Mouse (Mus musculus): ENCODE measurements around the gene Gm20683. TPM values are rescaled to one million over a fixed set of nuclear protein-coding genes. Genes with fewer than 3 reads are reported as not detected.

Gm20683 gene
- total RNA-seq, 2 experiments from 2014 or later = 1.2 to 3.3 TPM

DNA sequence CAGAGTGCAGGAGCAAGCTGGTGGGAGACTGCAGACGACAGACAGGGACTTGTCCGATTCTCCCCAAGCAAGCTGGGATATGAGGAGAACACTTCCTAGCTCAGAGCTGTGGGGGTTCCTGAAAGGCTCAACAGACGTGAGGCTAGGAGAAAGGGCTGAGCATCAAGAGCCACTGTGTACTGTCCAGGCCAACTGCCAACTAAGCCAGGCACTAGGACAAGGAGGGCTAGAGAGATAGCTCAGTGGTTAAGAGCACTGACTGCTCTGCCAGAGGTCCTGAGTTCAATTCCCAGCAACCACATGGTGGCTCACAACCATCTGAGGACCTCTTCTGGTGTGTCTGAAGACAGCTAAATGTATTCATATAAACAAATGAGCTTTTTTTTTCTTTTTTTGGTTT, 946 bp upstream of the Gm20683 start:
- DNase-seq = no peak

- DNase-seq = no peak
These were observed 1.0 kb downstream of the Gm20683 start for GRCm38 (mm10) chr17:25840519-25840918.

DNA sequence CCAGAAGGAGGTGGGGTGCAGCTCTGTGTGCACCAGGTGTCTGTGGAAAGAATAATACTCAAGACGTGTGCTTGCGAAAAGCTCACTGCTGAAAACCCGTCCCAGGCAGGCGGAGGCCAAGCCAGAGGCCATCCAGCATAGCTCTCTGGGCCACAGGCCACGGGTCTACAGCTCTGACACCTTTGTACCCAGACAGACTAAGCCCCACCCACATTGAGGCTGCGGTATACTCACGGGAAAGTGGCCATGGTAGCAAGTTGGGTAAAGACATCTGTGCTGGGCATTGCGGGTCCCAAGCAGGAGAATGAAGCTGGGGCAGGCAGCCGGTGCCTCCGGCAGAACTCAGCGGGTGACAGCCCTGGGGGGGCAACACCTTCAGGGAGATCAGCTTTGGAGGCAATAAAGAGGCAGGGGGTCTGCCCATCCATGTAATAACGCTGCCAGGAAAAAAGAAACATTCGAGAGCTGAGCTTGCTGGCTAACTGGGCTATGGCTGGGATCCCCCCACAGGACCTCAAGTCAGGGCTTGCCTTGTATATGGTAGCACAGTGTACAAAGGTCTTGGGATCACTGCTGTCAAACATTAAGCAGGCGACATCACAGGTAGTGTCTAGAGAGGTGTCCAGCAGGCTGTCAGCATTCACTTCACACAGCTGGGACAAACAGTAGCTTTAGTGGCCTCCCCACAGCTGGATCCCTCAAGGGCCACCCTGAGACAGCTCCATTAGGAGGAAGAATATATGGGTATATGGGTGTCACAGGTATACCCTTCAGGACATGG, 1.9 kb downstream of the Gm20683 start:
- no peak for DNase-seq

GRCm38 (mm10) chr17:25838904-25839303, 2.7 kb downstream of the Gm20683 start:
- DNase-seq = no peak

DNA sequence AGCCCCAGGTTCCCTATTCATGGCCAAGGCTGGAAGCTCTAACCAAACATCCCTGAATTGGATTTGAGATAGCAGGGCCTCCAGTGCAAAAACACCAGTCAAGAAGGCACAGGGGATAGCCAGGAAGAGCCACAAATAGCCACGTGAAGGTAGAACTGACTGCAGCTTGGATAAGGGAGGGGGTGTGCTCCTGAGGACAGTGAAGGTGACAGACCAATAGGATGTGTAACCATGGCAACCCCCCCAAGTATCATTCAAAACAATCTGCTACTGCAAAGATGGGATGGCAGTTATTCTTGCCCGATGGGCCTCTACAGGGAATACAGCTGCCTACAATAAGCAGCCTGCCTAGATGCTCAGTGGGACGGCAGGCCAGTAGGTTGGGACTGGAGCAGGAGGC, 4.0 kb downstream of the Gm20683 start:
- DNase-seq = no peak

- DNase-seq = peak; percentile 78 to 82
These were observed 4.5 kb downstream of the Gm20683 start, which contains the start of gene Rhbdl1 for GRCm38 (mm10) chr17:25837076-25837410. Gene Rhbdl1, minus strand, starts transcription at chr17:25837295.

- DNase-seq = peak; percentile 47
These were observed 5.0 kb downstream of the Gm20683 start for GRCm38 (mm10) chr17:25836397-25837075.

GRCm38 (mm10) chr17:25835816-25836215, 5.7 kb downstream of the Gm20683 start:
- DNase-seq = no peak

GRCm38 (mm10) chr17:25835301-25835700, 6.3 kb downstream of the Gm20683 start:
- no peak for DNase-seq

DNA sequence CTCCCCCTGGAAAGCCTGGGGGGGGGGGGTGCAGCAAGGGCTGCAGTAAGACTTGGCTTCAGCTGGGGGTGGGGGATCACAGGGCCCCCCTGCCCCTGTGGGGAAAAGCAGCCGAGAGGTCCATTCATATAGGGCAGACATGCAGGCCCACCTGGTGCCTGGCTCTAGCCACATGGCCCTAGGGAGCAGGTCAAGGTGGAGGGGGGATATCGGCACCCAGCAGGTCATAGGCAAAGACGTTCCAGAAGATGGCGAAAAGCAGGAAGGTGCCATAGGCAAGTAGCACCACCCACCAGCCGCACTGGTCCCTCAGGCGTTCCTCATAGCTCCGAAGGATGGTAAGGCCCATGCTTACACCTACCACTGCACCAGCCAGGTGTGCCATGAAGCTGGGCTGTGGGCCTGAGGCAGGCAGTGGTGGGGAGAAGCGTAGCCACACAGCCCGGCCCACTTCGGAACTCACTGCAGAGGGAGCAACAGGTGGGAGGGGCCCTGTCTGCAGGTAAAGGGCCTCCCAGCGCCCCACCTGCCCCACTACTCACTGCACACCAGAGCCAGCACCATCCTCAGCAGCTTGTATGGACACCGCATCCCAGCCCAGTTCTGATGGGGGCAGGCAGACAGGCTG, 6.9 kb downstream of the Gm20683 start:
- DNase-seq = no peak

DNA sequence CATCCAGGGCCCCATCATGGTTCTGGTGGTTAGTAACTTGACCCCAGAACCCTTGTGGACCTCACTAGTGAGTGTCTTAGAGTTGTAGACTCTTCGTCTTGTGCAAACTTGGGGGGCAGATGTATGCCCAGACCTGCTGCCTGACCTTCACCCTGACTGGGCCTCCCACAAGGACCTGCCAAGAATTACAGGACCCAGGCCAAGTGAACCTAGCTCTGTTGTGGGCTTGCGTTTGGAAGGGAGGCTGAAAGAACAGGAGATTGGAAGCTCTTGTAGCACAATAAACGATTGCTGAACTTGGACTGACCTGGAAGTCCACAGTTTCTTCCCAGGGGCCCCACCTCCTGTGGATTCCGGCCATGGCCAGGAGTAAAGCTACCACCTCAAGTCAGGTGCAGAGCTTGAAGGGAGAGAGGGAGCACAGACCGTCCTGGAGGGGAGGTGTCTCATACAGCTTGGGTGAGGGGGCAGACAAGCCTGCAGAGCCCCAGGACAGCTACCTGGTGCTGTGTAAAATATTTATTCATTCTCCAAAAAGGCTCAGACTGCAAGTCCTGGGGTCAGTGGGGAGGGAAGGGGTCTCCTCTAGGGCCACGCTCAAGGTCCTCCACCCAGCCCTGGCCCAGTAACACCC, 7.5 kb downstream of the Gm20683 start:
- peak; percentile 47 to 59 for DNase-seq

GRCm38 (mm10) chr17:25833291-25833663, 8.3 kb downstream of the Gm20683 start, which contains the start of gene Stub1:
Gene Stub1, minus strand, starts transcription at chr17:25833404.
- DNase-seq = peak; percentile 95

GRCm38 (mm10) chr17:25832436-25833290, 8.9 kb downstream of the Gm20683 start:
- peak; percentile 100 for DNase-seq

GRCm38 (mm10) chr17:25831451-25832281, 9.9 kb downstream of the Gm20683 start:
- DNase-seq = peak; percentile 41 to 51

- DNase-seq = no peak
These were observed 10.6 kb downstream of the Gm20683 start for GRCm38 (mm10) chr17:25830806-25831431.

- DNase-seq = no peak
These were observed 11.3 kb downstream of the Gm20683 start for GRCm38 (mm10) chr17:25830200-25830753.

DNA sequence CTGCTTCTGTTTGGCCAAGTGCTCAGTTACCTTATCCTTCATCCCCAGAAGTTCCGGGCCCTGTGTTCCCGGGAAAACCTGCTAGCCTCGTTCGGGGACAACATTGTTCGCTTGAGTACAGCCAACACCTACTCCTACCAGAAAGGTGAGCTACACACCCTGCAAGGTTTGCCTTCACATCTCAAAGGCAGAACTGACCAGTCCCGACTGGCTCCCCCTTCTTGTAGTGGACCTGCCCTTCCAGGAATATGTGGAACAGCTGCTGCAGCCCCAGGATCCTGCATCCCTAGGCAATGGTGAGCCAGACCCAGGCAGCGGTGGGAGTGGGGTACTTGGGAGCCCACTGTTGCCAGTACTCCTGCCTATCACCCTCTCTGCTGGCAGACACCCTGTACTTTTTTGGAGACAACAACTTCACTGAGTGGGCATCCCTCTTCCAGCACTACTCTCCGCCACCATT, 12.0 kb downstream of the Gm20683 start:
- DNase-seq = no peak

DNA sequence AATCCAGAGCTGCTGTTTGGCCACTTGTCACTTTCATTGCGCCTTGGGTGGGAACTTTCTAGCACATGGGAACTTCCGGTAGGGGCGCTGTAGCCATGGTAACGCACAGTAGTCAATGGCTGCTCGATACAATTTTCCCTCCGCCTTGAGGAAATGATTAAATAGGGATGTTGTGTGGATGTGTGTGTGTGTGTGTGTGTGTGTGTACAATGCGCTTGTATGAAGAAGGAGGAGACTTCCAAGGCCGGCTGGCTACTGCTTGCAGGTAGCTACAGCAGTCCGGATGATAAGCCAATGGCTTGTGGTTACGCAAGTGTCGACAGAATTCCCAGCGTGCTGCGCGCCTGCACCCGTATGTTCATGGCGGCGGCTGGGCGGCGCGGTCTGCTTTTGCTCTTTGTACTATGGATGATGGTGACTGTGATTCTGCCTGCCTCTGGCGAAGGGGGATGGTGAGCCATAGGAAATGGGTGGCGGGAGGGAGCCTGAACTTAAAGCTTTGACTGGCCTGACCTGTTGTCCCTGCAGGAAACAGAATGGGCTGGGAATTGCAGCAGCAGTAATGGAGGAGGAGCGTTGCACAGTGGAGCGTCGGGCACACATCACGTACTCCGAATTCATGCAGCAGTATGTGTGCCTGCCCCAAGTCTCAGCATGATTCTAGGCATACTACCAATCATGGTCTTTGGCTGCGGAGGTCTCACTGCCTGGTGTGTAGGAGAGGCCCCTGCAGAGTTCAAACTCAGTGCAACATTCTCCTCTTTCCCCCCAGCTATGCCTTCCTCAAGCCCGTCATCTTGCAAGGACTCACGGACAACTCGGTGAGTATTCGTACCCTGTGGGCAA, 12.6 kb downstream of the Gm20683 start, which contains the start of gene Jmjd8:
Gene Jmjd8, plus strand, starts transcription at position 156 of the 846 bp plus-strand sequence.
- peak; percentile 85 to 87 for DNase-seq

DNA sequence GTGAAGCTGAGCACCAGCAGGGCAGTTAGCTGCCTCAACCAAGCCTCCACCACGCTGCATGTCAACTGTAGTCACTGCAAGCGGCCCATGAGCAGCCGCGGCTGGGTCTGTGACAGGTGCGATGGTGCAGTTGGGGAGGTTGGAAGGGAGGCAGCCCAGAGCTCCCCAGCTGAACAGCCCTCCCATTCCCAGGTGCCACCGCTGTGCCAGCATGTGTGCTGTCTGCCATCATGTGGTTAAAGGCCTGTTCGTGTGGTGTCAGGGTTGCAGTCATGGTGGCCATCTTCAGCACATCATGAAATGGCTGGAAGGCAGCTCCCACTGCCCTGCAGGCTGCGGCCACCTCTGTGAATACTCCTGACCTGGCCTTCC, 13.4 kb downstream of the Gm20683 start:
- DNase-seq = no peak
